ENCODE assay signal across 22 mouse cellular contexts in the genomic region with DNA sequence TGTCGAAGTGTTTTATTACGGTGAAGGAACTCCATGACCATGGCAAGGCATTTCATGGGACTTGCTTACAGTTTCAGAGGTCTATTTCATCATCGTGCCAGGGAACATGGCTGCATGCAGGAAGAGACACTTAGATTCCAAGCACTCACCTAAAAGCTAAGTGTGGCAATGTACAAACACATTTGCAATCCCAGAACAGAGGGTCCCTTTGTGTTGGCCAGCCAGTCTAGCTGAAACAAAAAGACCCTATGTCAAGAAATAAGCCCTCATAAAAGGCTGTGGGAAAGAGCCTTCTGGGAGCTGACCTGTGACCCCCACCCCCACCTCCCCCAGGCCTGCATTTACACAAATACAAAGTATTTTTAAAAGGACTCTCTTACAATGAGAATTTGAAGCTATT. TPM values are rescaled to one million over a fixed set of nuclear protein-coding genes. Genes with fewer than 3 reads are reported as not detected.
A peak's percentile ranks its signal among the peaks of the same experiment; 100 is the strongest.
DNase-seq lines count a peak whose midpoint lies in the region; ATAC-seq lines count a peak whose summit lies in the region.
"Had no signal": no experiment of that assay in that cellular context is flagged by ENCODE, and none has a peak within 500 bp of the region (broad histone marks: within the 10 kb centered on the region; RNA-seq: fewer than 3 reads in every experiment).

No protein-coding gene starts in this region.

- no peaks in the 10 kb centered on the region for H3K27me3 ChIP-seq in hindbrain, embryonic 11.5 days (ENCODE audit: control insufficient read depth, insufficient read depth, low read length)
- H3K27me3 ChIP-seq in hindbrain, embryonic 14.5 days (ENCODE audit: control insufficient read depth, insufficient read depth, low read length), result no peaks in the 10 kb centered on the region
- no peaks in the 10 kb centered on the region for H3K27me3 ChIP-seq in midbrain, embryonic 12.5 days
- H3K27me3 ChIP-seq in midbrain, embryonic 13.5 days, result no peaks in the 10 kb centered on the region
- H3K27me3 ChIP-seq in kidney, embryonic 15.5 days, result no peaks in the 10 kb centered on the region
- H3K27me3 ChIP-seq: CH12.LX; forebrain, embryonic 13.5 days; heart, embryonic 12.5 days; neural tube, embryonic 12.5 days had no signal

- H3K4me2 ChIP-seq in hindbrain, embryonic 11.5 days (replicated peaks; ENCODE audit: low read depth, low read length), result no peak overlapping the region
- H3K4me2 ChIP-seq in hindbrain, embryonic 14.5 days (replicated peaks), result no peak overlapping the region
- H3K4me2 ChIP-seq in midbrain, embryonic 12.5 days (replicated peaks), result no peak overlapping the region
- H3K4me2 ChIP-seq in midbrain, embryonic 13.5 days (replicated peaks), result no peak overlapping the region
- no peak overlapping the region for H3K4me2 ChIP-seq in kidney, embryonic 15.5 days
- H3K4me2 ChIP-seq: forebrain, embryonic 13.5 days; heart, embryonic 12.5 days; neural tube, embryonic 12.5 days had no signal

- no peak overlapping the region for H3K9ac ChIP-seq in hindbrain, embryonic 11.5 days (ENCODE audit: low read depth, low read length)
- H3K9ac ChIP-seq in hindbrain, embryonic 14.5 days, result no peak overlapping the region
- H3K9ac ChIP-seq in midbrain, embryonic 12.5 days (replicated peaks), result no peak overlapping the region
- no peak overlapping the region for H3K9ac ChIP-seq in midbrain, embryonic 13.5 days (replicated peaks)
- no peak overlapping the region for H3K9ac ChIP-seq in kidney, embryonic 15.5 days
- H3K9ac ChIP-seq: forebrain, embryonic 13.5 days; heart, embryonic 12.5 days; liver, postnatal 0 days; neural tube, embryonic 12.5 days had no signal

- peak overlapping the region; percentile 49; the same call in 1 of the 2 replicates for H3K27ac ChIP-seq in hindbrain, embryonic 11.5 days (ENCODE audit: low read depth, low read length)
- no peak overlapping the region for H3K27ac ChIP-seq in hindbrain, embryonic 14.5 days
- no peak overlapping the region for H3K27ac ChIP-seq in midbrain, embryonic 12.5 days (replicated peaks)
- no peak overlapping the region for H3K27ac ChIP-seq in midbrain, embryonic 13.5 days
- H3K27ac ChIP-seq in kidney, embryonic 15.5 days, result no peak overlapping the region
- H3K27ac ChIP-seq: forebrain, embryonic 13.5 days; layer of hippocampus, adult 2 months; neural tube, embryonic 12.5 days had no signal

- H3K9me3 ChIP-seq in hindbrain, embryonic 11.5 days (ENCODE audit: control insufficient read depth, low read length), result no peaks in the 10 kb centered on the region
- no peaks in the 10 kb centered on the region for H3K9me3 ChIP-seq in hindbrain, embryonic 14.5 days (ENCODE audit: control insufficient read depth, low read length)
- H3K9me3 ChIP-seq in midbrain, embryonic 12.5 days, result no peaks in the 10 kb centered on the region
- H3K9me3 ChIP-seq in midbrain, embryonic 13.5 days, result no peaks in the 10 kb centered on the region
- H3K9me3 ChIP-seq in kidney, embryonic 15.5 days (replicated peaks), result no peaks in the 10 kb centered on the region
- H3K9me3 ChIP-seq: forebrain, embryonic 13.5 days; heart, embryonic 12.5 days; neural tube, embryonic 12.5 days had no signal

- ATAC-seq in hindbrain, embryonic 11.5 days (ENCODE audit: low FRiP score), result peak; percentile 50; the same call in 1 of the 2 replicates
- no peak for ATAC-seq in hindbrain, embryonic 14.5 days (ENCODE audit: low FRiP score)
- ATAC-seq in midbrain, embryonic 12.5 days (ENCODE audit: low FRiP score, low read depth), result peak; percentile 25; the same call in 1 of the 2 replicates
- ATAC-seq in midbrain, embryonic 13.5 days, result no peak
- ATAC-seq in kidney, embryonic 15.5 days (replicated peaks; ENCODE audit: low FRiP score), result no peak
- ATAC-seq: forebrain, embryonic 13.5 days; liver, postnatal 0 days had no signal

- H3K4me1 ChIP-seq in hindbrain, embryonic 11.5 days (replicated peaks; ENCODE audit: control insufficient read depth, insufficient read depth, low read length), result no peaks in the 10 kb centered on the region
- 0 out of 2 replicates have a peak, but pooled peaks cover 3% of the 10 kb centered on the region for H3K4me1 ChIP-seq in hindbrain, embryonic 14.5 days (replicated peaks; ENCODE audit: control insufficient read depth, insufficient read depth, low read length)
- H3K4me1 ChIP-seq in midbrain, embryonic 12.5 days, result no peaks in the 10 kb centered on the region
- H3K4me1 ChIP-seq in midbrain, embryonic 13.5 days (replicated peaks), result no peaks in the 10 kb centered on the region
- no peaks in the 10 kb centered on the region for H3K4me1 ChIP-seq in kidney, embryonic 15.5 days
- H3K4me1 ChIP-seq: forebrain, embryonic 13.5 days; neural tube, embryonic 12.5 days had no signal

- H3K36me3 ChIP-seq in hindbrain, embryonic 11.5 days (ENCODE audit: control insufficient read depth, insufficient read depth, low read length), result no peaks in the 10 kb centered on the region
- peaks cover 23% of the 10 kb centered on the region for H3K36me3 ChIP-seq in hindbrain, embryonic 14.5 days (replicated peaks; ENCODE audit: control insufficient read depth, insufficient read depth)
- peaks cover 38% of the 10 kb centered on the region for H3K36me3 ChIP-seq in midbrain, embryonic 12.5 days
- peaks cover 31% of the 10 kb centered on the region for H3K36me3 ChIP-seq in midbrain, embryonic 13.5 days
- H3K36me3 ChIP-seq in kidney, embryonic 15.5 days, result peaks cover 35% of the 10 kb centered on the region

- peak; percentile 43 for DNase-seq in hindbrain, embryonic 11.5 days (ENCODE audit: low spot score)
- no peak for DNase-seq in hindbrain, embryonic 14.5 days (ENCODE audit: low spot score)
- DNase-seq in forelimb bud, embryonic 11.5 days (ENCODE audit: low read depth, low spot score), result peak; percentile 43
- no peak for DNase-seq in cerebellum, adult 11 months
- DNase-seq: cerebellum, adult 9-10 months; gastrocnemius, postnatal 10 days; heart, adult 11 months; heart, postnatal 14 days; kidney, adult 11 months; kidney, postnatal 14 days; layer of hippocampus, postnatal 36 days; liver, postnatal 0 days; right cerebral cortex, adult 18-20 months; thymus, postnatal 4 days had no signal

- 73% methylated on average over 3 of the region's 3 CpGs for WGBS in hindbrain, embryonic 11.5 days
- WGBS in hindbrain, embryonic 14.5 days, result 57% methylated on average over 3 of the region's 3 CpGs
- WGBS in midbrain, embryonic 12.5 days, result 89% methylated on average over 3 of the region's 3 CpGs
- 87% methylated on average over 3 of the region's 3 CpGs for WGBS in midbrain, embryonic 13.5 days
- WGBS in kidney, embryonic 15.5 days, result 58% methylated on average over 3 of the region's 3 CpGs

- no peak overlapping the region for H3K4me3 ChIP-seq in hindbrain, embryonic 11.5 days (ENCODE audit: low read depth, low read length)
- H3K4me3 ChIP-seq in hindbrain, embryonic 14.5 days (replicated peaks; ENCODE audit: low read length), result no peak overlapping the region
- no peak overlapping the region for H3K4me3 ChIP-seq in midbrain, embryonic 12.5 days
- no peak overlapping the region for H3K4me3 ChIP-seq in midbrain, embryonic 13.5 days (replicated peaks)
- H3K4me3 ChIP-seq in kidney, embryonic 15.5 days (replicated peaks), result no peak overlapping the region
- H3K4me3 ChIP-seq: forebrain, embryonic 13.5 days; heart, embryonic 12.5 days; layer of hippocampus, adult 2 months; neural tube, embryonic 12.5 days had no signal

RNA-seq across cellular contexts. Expression of a gene that starts 34.9 kb away (rescaled TPM):
- polyA plus RNA-seq in hindbrain, embryonic 11.5 days (2014; fragmentation: Nextera tagmentation; extraction: Ambion mirVana), result 401 and 469 TPM in 2 replicates
- polyA plus RNA-seq in hindbrain, embryonic 14.5 days (2014; fragmentation: Nextera tagmentation; extraction: Ambion mirVana), result 314 and 377 TPM in 2 replicates
- 348 and 357 TPM in 2 replicates for polyA plus RNA-seq in midbrain, embryonic 12.5 days (2016; fragmentation: Nextera tagmentation; extraction: Ambion mirVana)
- polyA plus RNA-seq in midbrain, embryonic 13.5 days (2015; fragmentation: Nextera tagmentation; extraction: Ambion mirVana), result 343 and 393 TPM in 2 replicates
- polyA plus RNA-seq in kidney, embryonic 15.5 days (2015; fragmentation: Nextera tagmentation; extraction: Ambion mirVana), result 356 and 375 TPM in 2 replicates

Comparison
In these comparisons a context has a peak if more than half of its experiments do, and no peak if none do; other contexts are left out.
1. ATAC-seq: peak in hindbrain, embryonic 11.5 days (single experiment) and midbrain, embryonic 12.5 days (single experiment); none in hindbrain, embryonic 14.5 days (single experiment), midbrain, embryonic 13.5 days (single experiment) and kidney, embryonic 15.5 days (single experiment).
2. DNase-seq: peak in hindbrain, embryonic 11.5 days (single experiment) and forelimb bud, embryonic 11.5 days (single experiment); none in hindbrain, embryonic 14.5 days (single experiment) and cerebellum, adult 11 months (single experiment).